Mouse (Mus musculus): Measurements from ENCODE around the gene Ly6g6d.

- TF ChIP-seq CTCF (IDR thresholded peaks at IDR 0.05; ENCODE audit: extremely low read depth, insufficient read depth, insufficient read length, insufficient replicate concordance): 0 out of 2 replicates have a peak, but pooled peaks have one; percentile 0
- peak; percentile 72 for TF ChIP-seq POLR2A (IDR thresholded peaks at IDR 0.05; ENCODE audit: low read depth, low read length)
Measured at GRCm38 (mm10) chr17:35088825-35089644, 11.2 kb upstream of the Ly6g6d start, which contains the start of gene Abhd16a.

All from spleen, adult 2 months (tissue).